Mouse (Mus musculus) cerebellum, postnatal 10 days (tissue): ENCODE results near the gene Scrn2.

Experiments used
- DNase-seq, 2 experiments: peaks; one replicate each; pipeline ENCODE4 v3.0.0; 2021; ENCODE audit warnings: mixed read lengths in 2 of 2

Gene Scrn2

DNA sequence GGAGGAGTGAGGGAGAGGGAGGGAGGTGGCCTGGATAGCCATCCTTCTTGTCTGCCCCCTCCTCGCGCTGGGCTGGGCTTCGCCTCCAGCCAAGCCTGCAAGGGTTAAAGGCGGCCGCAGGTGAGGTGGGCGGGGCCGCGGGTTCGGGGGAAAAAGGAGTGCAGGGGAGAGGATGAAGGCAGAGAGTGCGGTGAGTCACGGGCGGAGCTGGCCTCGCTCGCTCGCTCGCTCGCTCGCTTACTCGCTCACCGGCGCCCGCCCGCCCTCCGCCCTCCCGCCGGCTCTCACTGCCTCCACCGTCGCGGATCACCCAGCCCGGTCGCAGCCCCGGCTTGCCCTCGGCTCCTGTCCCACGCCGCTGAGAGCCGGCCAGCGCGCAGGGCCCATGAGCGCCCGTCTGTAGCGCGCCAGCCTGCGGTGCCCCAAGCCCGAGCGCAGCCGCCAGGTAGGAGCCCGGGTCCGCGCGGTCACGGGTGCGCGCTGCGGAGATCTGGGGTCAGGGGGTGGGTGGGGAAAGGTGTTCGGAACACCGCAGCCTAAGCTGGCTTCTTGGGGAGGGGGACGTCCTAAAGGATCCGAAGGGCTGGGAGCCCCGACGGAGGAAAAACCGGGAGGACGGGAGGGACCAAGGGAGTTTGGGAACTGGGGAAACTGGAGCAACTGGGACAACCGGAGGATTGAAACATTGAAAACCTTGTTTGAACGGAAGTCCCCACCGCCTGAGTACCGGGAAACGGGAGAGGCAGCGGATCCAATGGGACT, 11.0 kb upstream of the Scrn2 start:
- peak in 1 of 2 experiments; percentile 21 for DNase-seq

DNA sequence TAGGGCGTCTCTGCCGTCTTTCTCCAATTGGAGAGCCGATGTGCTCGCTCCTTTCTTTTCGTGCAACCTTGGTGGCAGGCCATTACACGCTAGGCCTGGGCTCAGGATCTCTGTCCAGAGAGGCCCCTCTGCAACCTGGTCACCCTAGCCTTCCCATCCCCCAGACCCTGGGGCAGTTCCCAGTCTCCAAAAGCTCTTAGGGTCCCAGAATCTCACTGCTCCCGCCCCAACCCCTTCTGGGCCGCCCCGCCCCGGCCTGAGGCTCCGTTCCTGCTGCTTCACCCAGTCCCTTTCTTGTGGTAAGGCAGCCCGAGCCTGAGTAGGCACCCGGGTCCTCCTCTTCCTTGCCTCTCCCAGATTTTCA, 10.4 kb upstream of the Scrn2 start:
- DNase-seq: no peak

DNA sequence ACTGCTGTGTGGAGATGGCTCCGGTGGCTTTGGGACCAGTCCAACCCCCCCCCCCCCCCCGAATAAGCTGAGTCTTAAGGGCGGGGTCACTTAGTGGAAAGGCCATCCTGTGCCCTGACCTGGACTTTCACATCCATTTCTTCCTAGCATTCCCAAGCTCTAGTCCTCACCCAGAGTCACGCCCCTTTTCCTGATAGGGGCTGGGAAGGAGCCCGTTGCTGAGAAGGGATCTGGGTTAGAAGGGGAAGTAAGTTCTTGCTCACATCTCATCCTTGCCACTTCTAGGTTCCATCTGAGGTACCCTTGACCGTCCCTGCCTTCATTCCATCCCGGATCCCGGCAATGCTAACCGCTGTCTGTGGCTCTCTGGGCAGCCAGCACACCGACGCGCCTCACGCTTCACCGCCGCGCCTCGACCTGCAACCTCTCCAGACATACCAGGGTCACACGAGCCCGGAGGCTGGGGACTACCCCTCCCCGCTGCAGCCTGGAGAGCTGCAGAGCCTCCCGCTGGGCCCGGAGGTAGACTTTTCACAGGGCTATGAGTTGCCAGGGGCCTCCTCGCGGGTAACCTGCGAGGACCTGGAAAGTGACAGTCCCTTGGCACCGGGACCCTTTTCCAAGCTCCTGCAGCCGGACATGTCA, 8.5 kb upstream of the Scrn2 start:
- peak in 1 of 2 experiments; percentile 18 for DNase-seq

DNA sequence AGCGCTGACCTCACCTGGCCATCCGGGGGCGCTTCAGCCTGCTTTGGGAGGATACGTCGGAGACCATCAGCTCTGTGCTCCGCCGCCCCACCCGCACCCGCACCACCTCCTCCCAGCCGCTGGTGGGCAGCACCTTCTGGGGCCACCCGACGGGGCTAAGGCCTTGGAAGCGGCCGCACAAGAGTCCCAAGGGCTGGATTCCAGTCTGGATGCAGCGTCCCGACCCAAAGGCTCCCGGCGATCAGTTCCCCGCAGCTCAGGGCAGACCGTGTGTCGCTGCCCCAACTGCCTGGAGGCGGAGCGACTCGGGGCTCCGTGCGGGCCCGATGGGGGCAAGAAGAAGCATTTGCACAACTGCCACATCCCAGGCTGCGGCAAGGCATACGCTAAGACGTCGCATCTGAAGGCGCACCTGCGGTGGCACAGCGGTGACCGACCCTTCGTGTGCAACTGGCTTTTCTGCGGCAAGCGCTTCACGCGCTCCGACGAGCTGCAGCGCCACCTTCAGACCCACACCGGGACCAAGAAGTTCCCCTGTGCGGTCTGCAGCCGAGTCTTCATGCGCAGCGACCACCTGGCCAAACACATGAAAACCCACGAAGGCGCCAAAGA, 7.8 kb upstream of the Scrn2 start:
- peak; percentile 85 to 89 for DNase-seq

DNA sequence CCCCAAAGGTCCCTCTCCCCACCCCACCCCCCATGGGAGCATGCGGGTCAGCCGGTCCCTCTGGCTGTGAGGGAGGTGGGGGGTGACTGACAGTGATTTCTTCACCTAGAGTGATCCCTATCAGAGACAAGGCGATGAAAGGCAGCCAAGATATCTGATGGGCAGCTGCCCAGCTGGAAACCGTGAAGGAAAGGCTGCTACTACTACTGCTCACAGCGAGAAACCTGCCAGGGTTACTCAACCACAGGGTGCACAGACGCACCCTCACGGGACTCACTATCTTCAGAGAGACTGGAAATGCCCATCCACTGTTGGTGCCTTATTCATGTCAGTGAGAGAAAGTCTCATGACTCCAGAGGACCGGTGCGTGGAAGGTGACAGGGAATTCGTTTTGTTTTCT, 4.8 kb upstream of the Scrn2 start:
- DNase-seq: no peak

DNA sequence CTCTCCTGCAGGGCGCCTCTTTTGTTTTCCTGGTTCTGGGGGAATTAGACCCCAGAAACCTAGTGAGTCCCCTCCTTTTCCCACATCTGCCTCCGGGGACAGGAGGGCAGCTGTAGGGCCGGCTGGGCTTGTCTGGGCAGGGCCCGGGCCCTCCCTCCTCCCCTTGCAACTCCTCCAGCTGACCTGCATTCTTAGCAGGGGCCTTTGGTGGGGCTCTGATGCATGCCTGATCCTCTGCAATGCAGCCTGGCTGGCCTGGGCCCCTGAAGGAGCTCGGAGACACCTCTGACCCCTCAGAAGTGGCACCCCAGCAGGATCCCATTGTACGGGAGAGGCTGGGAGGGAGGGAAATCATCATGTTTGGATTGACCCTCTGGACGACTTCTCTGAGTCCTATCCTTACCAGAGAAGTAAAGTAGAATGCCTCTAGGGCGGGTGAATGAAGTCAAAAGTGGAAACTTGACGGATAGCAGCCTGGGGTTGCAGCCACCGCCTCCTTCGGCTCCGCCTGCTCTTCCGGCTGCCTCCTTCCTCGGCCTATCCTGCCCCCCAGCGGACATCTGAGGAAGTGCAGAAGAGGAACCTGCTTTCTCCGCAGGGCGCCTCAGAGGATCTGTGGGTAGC, 3.9 kb upstream of the Scrn2 start:
- peak; percentile 93 to 95 for DNase-seq

DNA sequence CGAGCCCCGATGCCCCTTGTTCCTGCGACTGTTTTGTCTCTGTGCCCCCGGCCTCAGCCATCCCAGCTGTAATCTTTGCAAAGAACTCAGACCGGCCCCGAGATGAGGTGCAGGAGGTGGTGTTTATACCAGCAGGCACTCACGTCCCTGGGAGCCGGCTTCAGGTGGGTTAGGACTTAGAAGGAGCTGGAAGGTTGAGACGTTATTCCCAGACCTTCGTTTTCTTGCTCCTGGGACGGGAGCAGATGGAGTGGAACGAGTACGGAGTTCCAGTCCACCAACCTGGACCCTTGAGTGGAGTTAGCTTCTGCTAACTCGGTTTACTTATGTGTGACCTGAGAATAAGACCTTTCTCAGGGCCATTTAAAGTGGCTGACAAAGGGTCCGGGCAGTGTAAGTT, 688 bp downstream of the Scrn2 start:
- no peak for DNase-seq

DNA sequence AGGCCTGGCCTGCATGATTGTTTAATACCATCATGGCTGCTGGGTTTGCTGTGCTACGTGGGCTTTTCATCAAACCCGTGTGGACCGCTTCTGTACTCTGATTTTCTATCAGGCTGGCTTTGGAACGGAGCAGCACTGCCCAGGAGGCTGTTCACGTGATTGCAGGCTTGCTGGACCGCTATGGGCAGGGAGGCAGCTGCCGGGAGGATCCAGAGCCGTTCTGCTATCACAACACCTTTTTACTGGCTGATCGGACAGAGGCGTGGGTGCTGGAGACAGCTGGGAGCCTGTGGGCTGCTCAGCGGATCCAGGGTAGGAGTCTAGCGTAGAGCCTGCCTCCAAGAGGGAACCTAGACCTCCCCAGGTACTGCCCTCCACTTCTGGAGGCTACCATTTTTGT, 2.2 kb downstream of the Scrn2 start:
- DNase-seq: no peak

DNA sequence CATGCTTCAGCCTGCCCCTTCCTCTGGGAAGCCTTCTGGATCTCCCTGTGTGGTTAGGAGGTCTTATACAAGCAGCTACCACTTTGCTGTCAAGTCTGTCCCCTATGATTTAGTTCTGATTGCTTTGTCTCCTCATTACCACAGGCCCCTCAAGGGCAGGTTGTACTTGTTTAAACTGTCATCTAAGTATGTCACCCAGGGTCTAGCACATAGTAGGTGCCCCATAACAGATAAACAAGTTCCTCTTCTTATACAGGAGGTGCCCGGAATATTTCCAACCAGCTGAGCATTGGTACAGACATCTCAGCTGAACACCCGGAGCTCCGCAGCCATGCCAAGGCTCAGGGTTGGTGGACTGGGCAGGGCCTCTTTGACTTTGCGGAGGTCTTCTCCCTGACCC, 2.8 kb downstream of the Scrn2 start:
- no peak for DNase-seq

DNA sequence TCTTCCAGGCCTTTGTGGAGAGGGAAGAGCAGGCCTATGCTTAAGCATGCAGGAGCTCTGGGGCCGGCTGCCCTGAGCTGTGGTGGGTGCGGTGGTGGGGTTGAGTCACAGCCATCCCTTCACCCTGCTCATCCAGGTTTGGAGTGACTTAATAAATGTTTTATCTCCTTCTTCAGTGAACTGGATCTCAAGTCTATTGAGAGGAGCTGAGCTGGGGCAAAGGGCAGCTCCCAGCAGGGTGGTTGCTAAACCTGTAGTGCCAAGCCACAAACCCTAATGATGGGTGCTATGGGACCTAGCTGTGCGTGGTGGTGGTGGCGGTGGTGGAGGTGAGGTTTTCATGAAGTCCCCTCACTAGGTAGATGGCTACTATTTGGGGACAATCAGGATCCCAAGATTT, 4.0 kb downstream of the Scrn2 start:
- DNase-seq: no peak

DNA sequence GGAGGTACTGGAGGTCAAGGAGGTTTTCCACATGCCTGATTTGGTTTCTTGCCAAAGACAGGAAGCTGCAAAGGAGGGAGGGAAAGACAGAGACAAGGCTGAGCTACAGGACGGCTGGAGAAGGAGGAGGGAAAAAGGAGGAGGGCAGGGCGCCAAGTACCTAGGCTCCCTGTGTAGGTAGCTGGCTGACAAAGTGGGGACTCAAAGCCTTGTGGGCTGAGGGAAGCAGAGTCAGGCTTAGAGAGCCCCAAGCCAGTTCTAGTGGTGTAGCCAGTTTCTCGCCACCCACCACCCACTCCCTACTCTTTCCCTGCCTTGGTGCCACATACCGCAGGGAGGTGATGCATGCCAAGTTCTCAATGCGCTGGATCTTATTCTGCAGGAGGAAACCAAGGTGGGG, 6.4 kb downstream of the Scrn2 start:
- DNase-seq: peak; percentile 73 to 75

DNA sequence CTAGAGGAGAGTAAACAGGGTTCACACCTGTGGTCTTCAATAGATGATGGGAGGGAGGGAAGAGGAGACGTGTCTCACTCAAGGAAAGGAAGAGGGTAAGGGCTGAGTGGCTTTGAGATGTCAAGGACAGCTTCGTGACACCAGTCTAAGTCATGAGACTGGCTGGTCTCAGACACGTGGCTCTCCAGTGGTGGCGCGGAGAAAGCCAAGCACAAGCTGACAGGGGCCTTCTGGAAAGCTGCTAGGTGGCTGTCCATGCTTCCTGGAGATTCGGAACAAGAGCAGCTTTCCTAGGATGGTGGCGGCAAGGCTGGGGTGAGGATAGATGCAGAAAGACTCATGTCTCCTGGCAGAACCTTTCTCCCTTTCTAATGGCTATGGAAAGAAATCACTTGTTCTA, 9.1 kb downstream of the Scrn2 start:
- no peak for DNase-seq

DNA sequence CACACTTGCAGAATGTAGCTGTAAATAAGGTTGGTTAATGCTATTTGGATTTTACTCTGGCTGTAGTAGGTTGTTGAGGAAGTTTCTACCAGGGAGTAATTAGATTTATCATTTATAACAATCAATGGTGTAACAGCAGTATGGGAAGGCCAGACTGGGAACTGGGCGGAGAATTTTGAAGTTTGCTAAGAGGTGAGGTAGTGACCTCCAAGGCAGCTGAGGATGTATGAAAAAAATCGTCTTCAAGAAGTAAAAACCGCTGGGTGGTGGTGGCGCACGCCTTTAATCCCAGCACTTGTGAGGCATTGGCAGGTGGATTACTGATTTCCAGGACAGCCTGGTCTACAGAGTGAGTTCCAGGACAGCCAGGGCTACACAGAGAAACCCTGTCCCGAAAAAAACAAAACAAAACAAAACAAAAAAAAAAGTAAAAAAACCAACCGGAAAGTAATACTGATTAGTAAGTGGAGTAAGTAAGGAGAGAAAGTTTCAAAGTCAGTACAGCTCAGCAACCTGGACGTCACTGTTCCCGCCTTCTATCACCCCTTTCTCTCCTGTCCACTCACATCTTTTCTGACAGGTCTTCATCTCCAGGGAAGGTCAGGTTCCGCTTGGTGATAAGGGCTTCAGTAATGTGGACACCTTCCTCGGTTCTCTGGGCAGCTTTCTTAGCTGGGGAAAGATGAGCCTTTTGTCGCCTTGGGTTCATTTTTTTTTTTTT, 10.7 kb downstream of the Scrn2 start:
- DNase-seq: no peak

DNA sequence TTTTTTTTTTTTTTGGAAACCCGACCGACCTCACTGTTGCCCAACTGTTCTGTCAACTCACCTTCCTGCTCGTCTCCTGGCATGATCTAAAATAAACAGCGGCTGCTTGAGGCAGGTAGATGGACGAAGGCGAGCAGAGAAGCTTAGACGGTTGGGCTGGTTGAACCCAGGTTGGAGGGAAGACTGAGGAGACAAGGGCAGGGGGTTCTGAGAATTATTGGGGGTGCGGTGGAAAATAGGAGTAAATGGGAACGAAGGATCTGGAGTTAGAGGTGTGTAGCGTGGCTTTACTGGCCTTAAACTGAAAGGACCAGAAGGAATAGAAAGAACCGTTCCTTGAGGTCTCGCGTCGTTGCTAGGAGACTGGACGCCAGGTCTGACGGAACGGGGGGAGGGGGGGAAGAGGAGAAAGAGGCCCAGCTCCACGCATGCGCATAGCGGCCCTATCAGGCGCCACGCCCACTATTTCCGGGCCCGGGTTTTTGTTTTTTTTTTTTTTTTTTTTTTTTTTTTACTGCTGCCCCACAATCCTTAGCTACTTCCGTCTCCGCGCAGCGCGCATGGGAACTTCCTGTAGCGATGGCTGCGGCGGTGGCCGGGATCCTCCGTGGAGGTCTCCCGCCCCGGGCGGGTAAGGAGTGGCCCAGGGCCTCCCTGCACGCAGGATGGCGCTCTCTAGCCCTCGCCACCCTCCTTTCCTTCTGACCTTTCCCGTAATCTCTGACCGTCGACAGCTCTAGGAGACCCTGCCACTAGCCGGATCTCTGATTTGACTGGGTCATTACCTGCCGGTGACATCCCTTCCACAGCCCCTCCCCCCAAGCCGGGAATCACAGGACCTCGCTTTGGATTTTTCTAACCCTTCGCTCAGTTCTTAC, 11.5 kb downstream of the Scrn2 start, which contains the start of the genes Lrrc46 and Mrpl10:
TSS of gene Lrrc46 (minus strand) at position 386 of the 878 bp plus-strand sequence.
TSS of gene Mrpl10 (plus strand) at position 539 of the 878 bp plus-strand sequence.
- peak; percentile 97 for DNase-seq

DNA sequence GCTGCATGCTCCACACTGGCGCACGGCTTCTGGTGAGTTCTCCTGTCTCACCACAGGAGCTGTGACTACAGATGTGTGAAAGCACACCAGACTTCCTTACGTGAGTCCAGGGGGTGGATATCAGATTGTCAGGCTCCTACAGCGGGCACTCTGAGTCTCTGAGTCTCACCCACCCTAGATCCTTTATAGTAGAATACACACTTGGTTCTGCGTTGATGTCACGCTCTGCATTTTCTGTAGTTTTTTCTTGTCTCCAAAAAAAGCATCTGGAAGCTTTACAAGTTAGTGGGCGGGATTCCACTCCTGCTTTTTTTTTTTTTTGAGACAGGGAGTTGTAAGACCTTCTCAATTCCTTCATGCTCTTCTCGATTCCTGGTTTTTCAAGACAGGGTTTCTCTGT, 15.2 kb downstream of the Scrn2 start:
- DNase-seq: no peak

DNA sequence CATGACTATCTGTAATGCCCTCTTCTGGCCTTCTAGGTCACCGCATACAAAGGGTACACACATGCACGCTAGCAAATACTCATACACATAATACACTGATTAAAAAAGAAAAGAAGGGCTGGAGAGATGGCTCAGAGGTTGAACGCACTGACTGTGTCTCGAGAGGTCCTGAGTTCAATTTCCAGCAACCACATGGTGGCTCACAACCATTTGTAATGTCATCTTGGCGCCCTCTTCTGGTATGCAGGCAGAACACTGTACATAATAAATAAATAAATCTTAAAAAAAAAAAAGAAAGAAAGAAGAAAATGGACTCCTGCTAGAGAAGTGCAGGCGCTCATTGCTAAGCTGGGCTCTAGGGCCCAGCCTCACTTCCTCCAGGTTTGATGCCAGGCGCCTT, 16.1 kb downstream of the Scrn2 start:
- DNase-seq: peak in 1 of 2 experiments; percentile 39

DNA sequence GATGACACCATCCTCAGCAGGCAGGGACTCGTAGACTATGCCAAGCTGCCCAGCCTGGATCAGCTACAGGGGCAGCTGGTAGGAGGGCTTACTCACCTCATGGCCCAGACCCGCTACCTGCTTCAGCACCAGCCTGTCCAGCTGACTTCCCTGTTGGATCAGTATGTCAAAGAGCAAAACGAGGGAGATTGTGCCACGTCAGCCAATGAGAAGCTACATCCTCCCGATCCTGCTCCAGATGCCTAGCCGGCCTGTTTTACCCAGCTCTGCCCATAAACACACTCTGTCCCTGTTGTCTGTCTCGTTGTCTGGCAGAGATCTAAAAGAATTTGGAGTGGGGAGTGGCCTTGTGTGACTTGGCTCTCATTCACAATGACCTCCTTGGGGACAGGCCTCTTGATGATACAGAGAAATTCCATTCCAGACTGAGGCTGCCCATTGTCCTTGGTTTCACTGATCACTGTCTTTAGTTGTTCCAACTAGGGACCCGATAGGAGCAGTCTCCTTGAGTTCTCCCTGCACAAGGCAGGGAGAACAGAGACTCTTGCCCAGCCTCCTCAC, 18.4 kb downstream of the Scrn2 start:
- no peak for DNase-seq

DNA sequence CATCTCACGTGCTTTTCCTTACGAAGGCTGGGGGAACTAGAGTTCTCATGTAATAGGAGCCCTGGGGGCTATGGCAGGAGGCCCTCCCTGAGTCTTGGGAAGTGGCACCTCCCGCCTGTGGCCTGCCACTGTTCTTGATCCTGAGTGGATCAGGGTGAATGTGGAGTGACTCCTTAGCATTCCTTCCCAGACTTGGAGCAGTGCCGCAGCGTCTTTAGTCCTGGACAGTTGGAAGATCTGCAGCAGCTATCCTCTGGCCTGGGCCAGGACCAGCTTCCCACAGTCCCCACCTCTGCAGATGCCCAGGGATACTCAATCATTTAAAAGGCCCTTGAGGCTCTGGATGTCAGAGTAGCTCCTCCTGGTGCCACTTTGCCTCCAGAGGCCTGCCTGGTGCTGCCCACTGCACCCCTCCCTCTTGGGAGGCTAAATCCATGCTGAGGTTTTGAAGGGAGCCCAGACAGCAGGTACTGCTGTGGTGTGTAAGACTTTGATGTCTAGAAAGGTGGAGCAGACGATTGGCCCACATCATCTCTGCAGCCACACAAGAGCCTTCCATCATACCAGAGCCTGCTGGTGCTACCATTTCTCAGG, 19.9 kb downstream of the Scrn2 start:
- DNase-seq: no peak

DNA sequence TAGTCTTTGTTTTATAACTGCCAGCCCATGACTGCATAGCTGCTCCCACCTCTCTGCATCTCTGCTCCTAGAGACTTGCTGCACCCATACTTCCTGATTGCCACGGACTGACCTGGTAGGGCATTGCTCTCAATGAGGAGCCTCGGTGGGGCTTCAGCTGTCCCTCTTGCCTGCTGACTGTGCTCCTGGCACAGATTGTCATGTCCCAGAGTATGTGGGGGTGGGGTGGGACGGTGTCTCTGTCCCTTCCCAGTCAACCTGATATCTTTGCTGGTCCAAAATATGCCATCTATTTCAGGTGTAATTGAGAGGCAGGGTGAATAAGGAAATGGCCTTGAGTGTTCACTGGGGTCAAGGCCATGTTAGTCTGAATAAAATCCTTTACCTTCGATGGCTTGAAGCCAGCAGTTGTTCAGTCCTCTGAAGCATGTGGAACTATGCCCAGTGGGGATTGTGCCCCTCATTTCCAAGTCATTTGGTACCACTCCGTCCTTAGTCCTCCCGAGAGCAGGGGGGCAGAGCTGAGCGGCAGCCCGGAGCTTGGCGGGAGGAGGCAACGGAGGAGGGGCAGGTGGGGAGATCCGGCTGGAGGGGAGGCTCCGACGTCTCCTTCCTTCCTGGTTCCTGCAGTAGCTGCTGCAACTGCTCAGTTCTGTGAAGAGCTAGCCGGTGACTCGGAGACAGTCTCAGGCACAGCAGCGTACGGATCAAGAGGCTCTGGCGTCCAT, 20.6 kb downstream of the Scrn2 start, which contains the start of gene Osbpl7:
TSS of gene Osbpl7 (plus strand) at position 413 of the 728 bp plus-strand sequence.
- DNase-seq: peak; percentile 89 to 91

DNA sequence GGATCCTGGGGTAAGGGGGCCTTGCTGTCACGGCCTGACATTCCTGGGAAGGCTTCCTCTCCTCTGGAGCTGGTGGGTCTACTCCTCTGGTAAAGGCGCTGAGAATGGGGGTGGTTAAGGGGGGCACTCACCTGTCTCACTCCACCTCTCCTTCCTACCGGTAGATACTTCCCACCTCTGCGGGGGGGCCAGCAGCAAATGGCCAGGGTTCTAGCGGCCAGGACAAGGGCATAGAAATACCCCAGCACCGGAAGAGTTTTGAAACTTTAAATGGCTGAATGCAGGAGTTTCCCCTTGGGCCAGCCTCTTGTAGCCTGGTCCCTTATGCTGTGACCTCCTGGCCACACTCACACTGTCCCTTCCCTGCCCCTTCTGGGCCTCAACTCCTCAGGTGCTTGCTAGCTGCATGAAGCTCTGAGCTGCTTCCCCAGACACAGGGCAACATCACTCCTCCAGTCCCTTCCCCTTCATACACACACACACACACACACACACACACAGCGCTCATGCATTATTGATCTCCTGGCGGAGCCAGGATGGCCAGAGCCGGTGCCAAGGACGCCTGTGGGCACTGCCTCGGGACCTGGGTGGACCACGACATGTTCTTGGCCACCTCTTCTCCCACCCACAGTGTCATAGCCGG, 21.3 kb downstream of the Scrn2 start:
- peak; percentile 58 to 65 for DNase-seq
